In the genomic region with DNA sequence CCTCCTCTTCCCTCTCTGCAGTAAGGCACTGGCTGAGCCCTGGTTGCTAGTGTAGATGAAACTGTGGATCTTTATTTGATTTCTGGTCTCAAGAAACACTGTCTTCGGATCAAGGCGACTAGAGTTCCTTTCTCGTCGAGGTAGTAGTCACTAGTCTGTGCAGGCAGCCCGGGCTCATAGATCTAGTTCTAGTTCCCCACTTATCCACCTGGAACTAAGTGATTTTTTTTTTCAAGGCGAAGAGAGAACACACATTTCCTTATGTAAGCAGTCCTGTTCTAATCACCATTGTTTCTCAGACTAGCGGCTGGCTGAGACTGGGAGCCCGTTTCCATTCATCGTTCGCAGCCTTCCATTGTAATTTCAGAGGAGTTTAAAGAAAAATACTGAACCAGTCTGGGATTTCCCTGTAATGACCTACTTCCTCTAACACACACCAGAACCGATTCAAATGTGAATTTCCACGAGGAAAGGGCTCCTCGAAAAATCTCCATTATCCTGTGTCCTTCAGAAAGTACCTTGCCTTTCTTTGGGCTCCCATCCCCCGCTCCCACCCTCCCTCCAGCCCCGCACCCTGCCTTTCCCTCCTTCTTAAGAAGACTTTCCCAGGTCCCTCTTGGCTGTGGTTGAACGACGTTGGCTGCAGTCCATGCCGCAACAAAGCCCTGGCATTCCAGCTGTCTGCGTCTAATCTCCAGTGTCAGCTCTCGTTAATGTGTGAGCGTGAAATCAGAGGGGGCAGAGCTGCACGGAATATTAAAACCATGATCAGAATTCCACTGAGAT, we compare ENCODE assay signal across 8 mouse cellular contexts.
A peak's percentile ranks its signal among the peaks of the same experiment; 100 is the strongest.
DNase-seq lines count a peak whose midpoint lies in the region; ATAC-seq and TF ChIP-seq lines count a peak whose summit lies in the region.

No protein-coding gene starts in this region.

- TF ChIP-seq EP300 in lung, postnatal 0 days (IDR thresholded peaks at IDR 0.05) = no peak

- under 1% methylated on average over 22 of the region's 22 CpGs for WGBS in hindbrain, embryonic 15.5 days
- under 1% methylated on average over 22 of the region's 22 CpGs for WGBS in lung, postnatal 0 days

- peak; percentile 73 for DNase-seq in MN1 (ENCODE audit: low spot score)
- DNase-seq in cerebellum, adult 9-10 months = peak; percentile 25
- peak; percentile 73 to 84 for DNase-seq in frontal cortex, adult 2 months (ENCODE audit: extremely low spot score in 1 of 2, low spot score in 1 of 2)
- DNase-seq in layer of hippocampus, postnatal 36 days = peak; percentile 73 to 79
- peak; percentile 34 for DNase-seq in lung, postnatal 0 days (ENCODE audit: low spot score)
- DNase-seq in right cerebral cortex, adult 18-20 months = peak; percentile 78
- DNase-seq in spleen, adult 18-20 months = no peak

- no peaks in the 10 kb centered on the region for H3K9me3 ChIP-seq in hindbrain, embryonic 15.5 days
- H3K9me3 ChIP-seq in lung, postnatal 0 days (ENCODE audit: low read length) = no peaks in the 10 kb centered on the region

- peaks cover 27% of the 10 kb centered on the region for H3K4me1 ChIP-seq in hindbrain, embryonic 15.5 days (replicated peaks)
- H3K4me1 ChIP-seq in lung, postnatal 0 days (ENCODE audit: insufficient read depth, low read depth, low read length) = peaks cover 3% of the 10 kb centered on the region; the same call in 1 of the 2 replicates

- TF ChIP-seq CTCF in lung, postnatal 0 days (IDR thresholded peaks at IDR 0.05) = no peak

- H3K9ac ChIP-seq in hindbrain, embryonic 15.5 days = peak overlapping the region; percentile 52
- peak overlapping the region; percentile 16 for H3K9ac ChIP-seq in lung, postnatal 0 days (replicated peaks; ENCODE audit: low read depth)

- peak overlapping the region; percentile 38 for H3K4me3 ChIP-seq in hindbrain, embryonic 15.5 days
- peak overlapping the region; percentile 30 for H3K4me3 ChIP-seq in lung, postnatal 0 days (ENCODE audit: low read depth, low read length)

- H3K27ac ChIP-seq in hindbrain, embryonic 15.5 days (replicated peaks) = peak overlapping the region; percentile 97
- no peak overlapping the region for H3K27ac ChIP-seq in lung, postnatal 0 days (ENCODE audit: low read length)

- H3K4me2 ChIP-seq in hindbrain, embryonic 15.5 days = peak overlapping the region; percentile 61
- peak overlapping the region; percentile 69 for H3K4me2 ChIP-seq in lung, postnatal 0 days (replicated peaks; ENCODE audit: low read depth, low read length)

- H3K36me3 ChIP-seq in hindbrain, embryonic 15.5 days = no peaks in the 10 kb centered on the region
- no peaks in the 10 kb centered on the region for H3K36me3 ChIP-seq in lung, postnatal 0 days (ENCODE audit: insufficient read depth, low read length)

- peak; percentile 90 for ATAC-seq in hindbrain, embryonic 15.5 days (ENCODE audit: low FRiP score, low read depth)
- ATAC-seq in lung, postnatal 0 days = peak; percentile 21; the same call in 1 of the 2 replicates

- no peaks in the 10 kb centered on the region for H3K27me3 ChIP-seq in hindbrain, embryonic 15.5 days
- H3K27me3 ChIP-seq in lung, postnatal 0 days (replicated peaks; ENCODE audit: insufficient read depth, low read length) = no peaks in the 10 kb centered on the region

Comparison
In these comparisons a context has a peak if more than half of its experiments do, and no peak if none do; other contexts are left out.
1. DNase-seq: peak in MN1 (single experiment), cerebellum, adult 9-10 months (single experiment), frontal cortex, adult 2 months (2 of 2), layer of hippocampus, postnatal 36 days (2 of 2), lung, postnatal 0 days (single experiment) and right cerebral cortex, adult 18-20 months (single experiment); none in spleen, adult 18-20 months (0 of 2).